Mouse (Mus musculus): ENCODE measurements at regions not wholly inside any gene's neighbourhood (a gene's known extent, or its start where the extent isn't known, plus 50 kb on each side); places are given as distances from the start of the nearest gene placed in this dataset.

- TF ChIP-seq CTCF (IDR thresholded peaks at IDR 0.05) (no peak), POLR2A (IDR thresholded peaks at IDR 0.05; ENCODE audit: insufficient read depth, low read depth, low read length) (no peak), EP300 (IDR thresholded peaks at IDR 0.05; ENCODE audit: insufficient read depth, low read depth, low read length) (no peak)
Measured at GRCm38 (mm10) chr2:169221141-169221540, 265.8 kb upstream of the Zfp64 start.

All from heart, adult 2 months (tissue).